Mouse (Mus musculus): ENCODE measurements around the gene Ermap.
A peak's percentile ranks its signal among the peaks of the same experiment; 100 is the strongest.

Ermap gene

GRCm38 (mm10) chr4:119188060-119188785 lies 1.6 kb downstream of the Ermap start:
- peak; percentile 40 to 50 for DNase-seq (ENCODE audit: low spot score in 2 of 2)

- DNase-seq (ENCODE audit: low spot score in 2 of 2), result no peak
Measured at GRCm38 (mm10) chr4:119185771-119186170, 4.0 kb downstream of the Ermap start.

GRCm38 (mm10) chr4:119183525-119183924 lies 6.3 kb downstream of the Ermap start:
- no peak for DNase-seq (ENCODE audit: low spot score in 2 of 2)

- no peak for DNase-seq (ENCODE audit: low spot score in 2 of 2)
Measured at GRCm38 (mm10) chr4:119181456-119181855, 8.4 kb downstream of the Ermap start.

GRCm38 (mm10) chr4:119180133-119180707 lies 9.6 kb downstream of the Ermap start:
- no peak for DNase-seq (ENCODE audit: low spot score in 2 of 2)

- no peak for DNase-seq (ENCODE audit: low spot score in 2 of 2)
Measured at GRCm38 (mm10) chr4:119178331-119178730, 11.5 kb downstream of the Ermap start.

GRCm38 (mm10) chr4:119177702-119178101 lies 12.1 kb downstream of the Ermap start:
- no peak for DNase-seq (ENCODE audit: low spot score in 2 of 2)

GRCm38 (mm10) chr4:119173851-119174453 lies 15.9 kb downstream of the Ermap start, which contains the start of gene Zfp691:
Zfp691 (minus strand) TSS chr4:119174195.
- peak; percentile 85 to 89 for DNase-seq (ENCODE audit: low spot score in 2 of 2)

- no peak for DNase-seq (ENCODE audit: low spot score in 2 of 2)
Measured at GRCm38 (mm10) chr4:119172919-119173650, 16.7 kb downstream of the Ermap start.

GRCm38 (mm10) chr4:119167663-119168062 lies 22.1 kb downstream of the Ermap start:
- peak; percentile 66 to 84 for DNase-seq (ENCODE audit: low spot score in 2 of 2)

GRCm38 (mm10) chr4:119167068-119167467 lies 22.7 kb downstream of the Ermap start:
- DNase-seq (ENCODE audit: low spot score in 2 of 2), result no peak

- no peak for DNase-seq (ENCODE audit: low spot score in 2 of 2)
Measured at GRCm38 (mm10) chr4:119165916-119166315, 23.9 kb downstream of the Ermap start.

GRCm38 (mm10) chr4:119162990-119163389 lies 26.8 kb downstream of the Ermap start:
- DNase-seq (ENCODE audit: low spot score in 2 of 2), result no peak

GRCm38 (mm10) chr4:119161358-119161757 lies 28.5 kb downstream of the Ermap start:
- DNase-seq (ENCODE audit: low spot score in 2 of 2), result no peak

GRCm38 (mm10) chr4:119157891-119158290 lies 31.9 kb downstream of the Ermap start:
- no peak for DNase-seq (ENCODE audit: low spot score in 2 of 2)

- DNase-seq (ENCODE audit: low spot score in 2 of 2), result peak; percentile 56 to 74
Measured at GRCm38 (mm10) chr4:119157186-119157585, 32.6 kb downstream of the Ermap start.

GRCm38 (mm10) chr4:119148741-119149140 lies 41.1 kb downstream of the Ermap start:
- DNase-seq (ENCODE audit: low spot score in 2 of 2), result no peak

GRCm38 (mm10) chr4:119147347-119147746 lies 42.5 kb downstream of the Ermap start:
- no peak for DNase-seq (ENCODE audit: low spot score in 2 of 2)

- no peak for DNase-seq (ENCODE audit: low spot score in 2 of 2)
Measured at GRCm38 (mm10) chr4:119146816-119147215, 43.0 kb downstream of the Ermap start.

GRCm38 (mm10) chr4:119142230-119142871 lies 47.5 kb downstream of the Ermap start:
- DNase-seq (ENCODE audit: low spot score in 2 of 2), result peak in 1 of 2 experiments; percentile 54

GRCm38 (mm10) chr4:119141191-119141590 lies 48.6 kb downstream of the Ermap start:
- DNase-seq (ENCODE audit: low spot score in 2 of 2), result no peak

GRCm38 (mm10) chr4:119140126-119140525 lies 49.7 kb downstream of the Ermap start:
- no peak for DNase-seq (ENCODE audit: low spot score in 2 of 2)
